Mouse (Mus musculus): ENCODE results near the gene Mmel1. TPM values are rescaled to one million over a fixed set of nuclear protein-coding genes. Genes with fewer than 3 reads are reported as not detected.
A peak's percentile ranks its signal among the peaks of the same experiment; 100 is the strongest.

The Mmel1 gene
- polyA plus RNA-seq, 1 experiment from 2014 or later: 0.22 TPM

DNA sequence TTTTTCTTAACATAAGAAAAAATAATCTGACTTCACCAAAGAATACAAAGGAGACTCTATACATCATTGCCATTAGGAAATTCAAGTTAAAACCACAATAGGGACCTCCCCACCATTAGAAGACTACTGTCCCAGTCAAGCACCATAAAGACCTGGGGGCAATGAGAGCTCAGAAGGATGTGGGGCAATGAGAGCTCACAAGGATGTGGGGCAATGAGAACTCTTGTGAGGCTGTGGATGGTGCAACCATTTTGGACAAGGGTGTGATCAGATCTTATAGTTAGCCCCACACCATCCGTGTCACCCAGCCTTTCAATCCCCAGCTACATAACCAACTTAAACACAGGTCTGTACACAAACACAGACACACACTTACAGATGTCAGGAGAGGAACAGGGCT lies 68.4 kb downstream of the Mmel1 start:
- WGBS: 68% methylated on average over 1 of the region's 1 CpGs
- Histone ChIP-seq H3K4me3 (ENCODE audit: low read depth, low read length) (no peak overlapping the region), H3K27ac (ENCODE audit: low read depth, low read length) (no peak overlapping the region), H3K27me3 (replicated peaks; ENCODE audit: control insufficient read depth, insufficient read depth, low read length) (no peaks in the 10 kb centered on the region), H3K4me2 (replicated peaks; ENCODE audit: low read depth) (no peak overlapping the region), H3K9ac (ENCODE audit: low read depth, low read length) (no peak overlapping the region), H3K4me1 (replicated peaks; ENCODE audit: control insufficient read depth, insufficient read depth, low read length) (no peaks in the 10 kb centered on the region), H3K9me3 (ENCODE audit: control insufficient read depth) (no peaks in the 10 kb centered on the region), H3K36me3 (ENCODE audit: control insufficient read depth, insufficient read depth) (no peaks in the 10 kb centered on the region)
- TF ChIP-seq CTCF (IDR thresholded peaks at IDR 0.05; ENCODE audit: low read depth): no peak
- no peak for ATAC-seq

DNA sequence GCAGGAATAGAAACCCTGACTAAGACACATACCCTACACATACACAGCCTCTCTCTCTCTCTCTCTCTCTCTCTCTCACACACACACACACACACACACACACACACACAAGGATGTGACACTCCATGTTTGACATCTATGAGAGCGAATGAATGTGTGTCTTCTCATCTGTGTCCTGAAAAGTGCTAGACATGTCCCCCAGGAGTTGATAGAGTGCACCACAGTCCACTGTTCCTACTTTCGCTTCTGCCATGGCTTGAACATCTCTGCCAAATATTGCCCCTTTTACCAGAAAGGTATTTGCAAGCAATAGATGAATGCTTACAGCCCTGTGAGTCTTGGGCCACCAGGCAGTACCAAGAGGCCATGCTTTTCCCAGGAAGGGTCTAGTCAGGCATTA lies 70.8 kb downstream of the Mmel1 start:
- no peak overlapping the region for H3K9ac ChIP-seq (ENCODE audit: low read depth, low read length)
- H3K27ac ChIP-seq (ENCODE audit: low read depth, low read length): no peak overlapping the region
- no peak overlapping the region for H3K4me2 ChIP-seq (replicated peaks; ENCODE audit: low read depth)
- H3K36me3 ChIP-seq (ENCODE audit: control insufficient read depth, insufficient read depth): no peaks in the 10 kb centered on the region
- H3K4me3 ChIP-seq (ENCODE audit: low read depth, low read length): no peak overlapping the region
- TF ChIP-seq CTCF (IDR thresholded peaks at IDR 0.05; ENCODE audit: low read depth): no peak
- no peak for ATAC-seq
- WGBS: 93% methylated on average over 2 of the region's 2 CpGs
- no peaks in the 10 kb centered on the region for H3K9me3 ChIP-seq (ENCODE audit: control insufficient read depth)
- no peaks in the 10 kb centered on the region for H3K4me1 ChIP-seq (replicated peaks; ENCODE audit: control insufficient read depth, insufficient read depth, low read length)
- H3K27me3 ChIP-seq (replicated peaks; ENCODE audit: control insufficient read depth, insufficient read depth, low read length): no peaks in the 10 kb centered on the region

DNA sequence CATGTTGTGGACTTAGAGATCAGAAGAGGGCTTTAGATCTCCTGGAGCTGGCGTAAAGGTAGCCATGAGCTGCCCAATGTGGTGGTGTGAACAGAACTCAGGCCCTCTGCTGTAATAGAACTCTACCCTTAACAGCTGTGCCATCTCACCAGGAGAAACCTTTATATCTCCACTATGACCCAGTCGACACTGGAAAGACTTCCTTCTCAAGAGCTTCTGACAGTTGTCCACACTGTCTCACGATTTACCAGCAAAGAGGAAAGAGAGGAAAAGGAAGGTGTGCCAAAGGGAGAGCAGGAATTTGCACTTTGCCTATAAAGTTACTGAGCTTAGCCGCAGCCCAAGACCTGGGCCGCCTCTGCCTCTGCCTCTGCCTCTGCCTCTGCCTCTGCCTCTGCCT lies 72.4 kb downstream of the Mmel1 start:
- Histone ChIP-seq H3K9me3 (ENCODE audit: control insufficient read depth) (no peaks in the 10 kb centered on the region), H3K27me3 (replicated peaks; ENCODE audit: control insufficient read depth, insufficient read depth, low read length) (no peaks in the 10 kb centered on the region), H3K9ac (ENCODE audit: low read depth, low read length) (no peak overlapping the region), H3K4me2 (replicated peaks; ENCODE audit: low read depth) (no peak overlapping the region), H3K36me3 (ENCODE audit: control insufficient read depth, insufficient read depth) (no peaks in the 10 kb centered on the region), H3K4me1 (replicated peaks; ENCODE audit: control insufficient read depth, insufficient read depth, low read length) (no peaks in the 10 kb centered on the region), H3K4me3 (ENCODE audit: low read depth, low read length) (no peak overlapping the region), H3K27ac (ENCODE audit: low read depth, low read length) (no peak overlapping the region)
- WGBS: 90% methylated on average over 5 of the region's 5 CpGs
- no peak for TF ChIP-seq CTCF (IDR thresholded peaks at IDR 0.05; ENCODE audit: low read depth)
- no peak for ATAC-seq

- H3K4me2 ChIP-seq (replicated peaks; ENCODE audit: low read depth): no peak overlapping the region
- no peak overlapping the region for H3K9ac ChIP-seq (ENCODE audit: low read depth, low read length)
- H3K27me3 ChIP-seq (replicated peaks; ENCODE audit: control insufficient read depth, insufficient read depth, low read length): no peaks in the 10 kb centered on the region
- 81% methylated on average over 10 of the region's 10 CpGs for WGBS
- no peaks in the 10 kb centered on the region for H3K36me3 ChIP-seq (ENCODE audit: control insufficient read depth, insufficient read depth)
- no peak overlapping the region for H3K27ac ChIP-seq (ENCODE audit: low read depth, low read length)
- H3K4me3 ChIP-seq (ENCODE audit: low read depth, low read length): no peak overlapping the region
- H3K9me3 ChIP-seq (ENCODE audit: control insufficient read depth): no peaks in the 10 kb centered on the region
- no peak for ATAC-seq
- no peak for TF ChIP-seq CTCF (IDR thresholded peaks at IDR 0.05; ENCODE audit: low read depth)
- H3K4me1 ChIP-seq (replicated peaks; ENCODE audit: control insufficient read depth, insufficient read depth, low read length): no peaks in the 10 kb centered on the region
Measured at GRCm38 (mm10) chr4:154942632-154943322, 73.4 kb downstream of the Mmel1 start.

GRCm38 (mm10) chr4:154943323-154944039 lies 74.1 kb downstream of the Mmel1 start:
- WGBS: 85% methylated on average over 6 of the region's 6 CpGs
- no peaks in the 10 kb centered on the region for H3K27me3 ChIP-seq (replicated peaks; ENCODE audit: control insufficient read depth, insufficient read depth, low read length)
- H3K4me2 ChIP-seq (replicated peaks; ENCODE audit: low read depth): no peak overlapping the region
- no peak overlapping the region for H3K4me3 ChIP-seq (ENCODE audit: low read depth, low read length)
- H3K4me1 ChIP-seq (replicated peaks; ENCODE audit: control insufficient read depth, insufficient read depth, low read length): no peaks in the 10 kb centered on the region
- no peaks in the 10 kb centered on the region for H3K36me3 ChIP-seq (ENCODE audit: control insufficient read depth, insufficient read depth)
- no peak overlapping the region for H3K27ac ChIP-seq (ENCODE audit: low read depth, low read length)
- TF ChIP-seq CTCF (IDR thresholded peaks at IDR 0.05; ENCODE audit: low read depth): no peak
- no peaks in the 10 kb centered on the region for H3K9me3 ChIP-seq (ENCODE audit: control insufficient read depth)
- H3K9ac ChIP-seq (ENCODE audit: low read depth, low read length): no peak overlapping the region
- no peak for ATAC-seq

- peak; percentile 98 for TF ChIP-seq CTCF (IDR thresholded peaks at IDR 0.05; ENCODE audit: low read depth)
- H3K9me3 ChIP-seq (ENCODE audit: control insufficient read depth): no peaks in the 10 kb centered on the region
- no peak overlapping the region for H3K4me3 ChIP-seq (ENCODE audit: low read depth, low read length)
- peak; percentile 80 for ATAC-seq
- no peaks in the 10 kb centered on the region for H3K4me1 ChIP-seq (replicated peaks; ENCODE audit: control insufficient read depth, insufficient read depth, low read length)
- WGBS: 38% methylated on average over 2 of the region's 2 CpGs
- H3K36me3 ChIP-seq (ENCODE audit: control insufficient read depth, insufficient read depth): no peaks in the 10 kb centered on the region
- H3K27me3 ChIP-seq (replicated peaks; ENCODE audit: control insufficient read depth, insufficient read depth, low read length): peaks cover 3% of the 10 kb centered on the region; the same call in 1 of the 2 replicates
- no peak overlapping the region for H3K27ac ChIP-seq (ENCODE audit: low read depth, low read length)
- H3K4me2 ChIP-seq (replicated peaks; ENCODE audit: low read depth): no peak overlapping the region
- H3K9ac ChIP-seq (ENCODE audit: low read depth, low read length): no peak overlapping the region
Measured at GRCm38 (mm10) chr4:154944121-154944590, 74.8 kb downstream of the Mmel1 start.

Other genes starting within 250 kb of the Mmel1 start
- 8.7 and 9.0 TPM in 2 replicates for gene Prdm16, start 232.7 kb upstream of the Mmel1 start, polyA plus RNA-seq (2015; fragmentation: Nextera tagmentation; extraction: Ambion mirVana)
- gene Actrt2, start 201.7 kb upstream of the Mmel1 start, polyA plus RNA-seq (2015; fragmentation: Nextera tagmentation; extraction: Ambion mirVana): not detected in 2 replicates
- gene Ttc34, start 32.1 kb upstream of the Mmel1 start, polyA plus RNA-seq (2015; fragmentation: Nextera tagmentation; extraction: Ambion mirVana): 0.08 TPM in 1 of 2 replicates, not detected in the other
- gene Fam213b, start 29.6 kb downstream of the Mmel1 start, polyA plus RNA-seq (2015; fragmentation: Nextera tagmentation; extraction: Ambion mirVana): 66.9 and 68.5 TPM in 2 replicates
- 1.9 and 2.9 TPM in 2 replicates for gene Tnfrsf14, start 59.0 kb downstream of the Mmel1 start, polyA plus RNA-seq (2015; fragmentation: Nextera tagmentation; extraction: Ambion mirVana)
- 0.20 and 0.29 TPM in 2 replicates for gene Hes5, start 91.3 kb downstream of the Mmel1 start, polyA plus RNA-seq (2015; fragmentation: Nextera tagmentation; extraction: Ambion mirVana)
- 10.9 and 11.5 TPM in 2 replicates for gene Pank4, start 94.5 kb downstream of the Mmel1 start, polyA plus RNA-seq (2015; fragmentation: Nextera tagmentation; extraction: Ambion mirVana)
- gene Plch2, start 187.2 kb downstream of the Mmel1 start, polyA plus RNA-seq (2015; fragmentation: Nextera tagmentation; extraction: Ambion mirVana): 5.3 and 5.7 TPM in 2 replicates
- gene Pex10, start 197.4 kb downstream of the Mmel1 start, polyA plus RNA-seq (2015; fragmentation: Nextera tagmentation; extraction: Ambion mirVana): 11.7 and 12.9 TPM in 2 replicates
- 277 and 297 TPM in 2 replicates for gene Rer1, start 216.8 kb downstream of the Mmel1 start, polyA plus RNA-seq (2015; fragmentation: Nextera tagmentation; extraction: Ambion mirVana)
- 1.8 and 2.2 TPM in 2 replicates for gene Morn1, start 217.0 kb downstream of the Mmel1 start, polyA plus RNA-seq (2015; fragmentation: Nextera tagmentation; extraction: Ambion mirVana)

Measured in intestine, postnatal 0 days (tissue).